Mouse (Mus musculus) stomach, embryonic 16.5 days (tissue): ENCODE measurements around the gene Olfr324. TPM values are rescaled to one million over a fixed set of nuclear protein-coding genes. Genes with fewer than 3 reads are reported as not detected.

Experiments
- ATAC-seq: fragments of 200-750 bp; cut with Nextera tagmentation; 2 replicates; pipeline ENCODE4 v1.8.0; 2017; ENCODE audit warnings: moderate number of reproducible peaks, moderate TSS enrichment; ENCODE audit not compliant: insufficient read depth, low FRiP score
- H3K27ac ChIP-seq: fragments of 300-500 bp; sonication (generic); 2 replicates; pipeline ENCODE4 v1.5.1; 2014; ENCODE audit warnings: low read length
- H3K27me3 ChIP-seq: fragments of 300-500 bp; sonication (generic); 2 replicates; pipeline ENCODE4 v1.6.1; 2014; ENCODE audit warnings: low read length, control low read depth, mixed read lengths; ENCODE audit not compliant: control insufficient read depth, insufficient read depth
- H3K36me3 ChIP-seq: fragments of 300-500 bp; sonication (generic); 2 replicates; pipeline ENCODE4 v1.6.1; 2014; ENCODE audit warnings: low read length; ENCODE audit not compliant: control insufficient read depth, insufficient read depth
- H3K4me1 ChIP-seq: fragments of 300-500 bp; sonication (generic); 2 replicates; pipeline ENCODE4 v1.6.1; 2014; ENCODE audit warnings: low read length, control low read depth, mixed read lengths; ENCODE audit not compliant: control insufficient read depth, insufficient read depth
- H3K4me2 ChIP-seq: fragments of 300-500 bp; sonication (generic); 2 replicates; pipeline ENCODE4 v1.6.1; 2014; ENCODE audit warnings: low read depth, low read length, mixed read lengths
- H3K4me3 ChIP-seq: fragments of 300-500 bp; sonication (generic); replicated peaks from 2 replicates; pipeline ENCODE4 v1.5.1; 2014; ENCODE audit warnings: mild to moderate bottlenecking, low read length
- H3K9ac ChIP-seq: fragments of 300-500 bp; sonication (generic); 2 replicates; pipeline ENCODE4 v1.6.1; 2014; ENCODE audit warnings: low read length
- H3K9me3 ChIP-seq: fragments of 300-500 bp; sonication (generic); replicated peaks from 2 replicates; pipeline ENCODE4 v1.6.1; 2016; ENCODE audit warnings: low read length, control low read depth; ENCODE audit not compliant: control insufficient read depth
- WGBS: fragments of 180-500 bp; shearing (Covaris S2); extraction: QIAGEN DNeasy Blood & Tissue Kit; methylation state at CpG from one replicate; pipeline ENCODE4 v1.1.7; 2014; 5-methylcytosine and 5-hydroxymethylcytosine counted together
- polyA plus RNA-seq: library from polyadenylated mRNA; unstranded; fragments of >200 nt; fragmentation: Nextera tagmentation; extraction: Ambion mirVana; gene quantifications from 2 replicates; pipeline ENCODE4 v1.2.1, GENCODE M21; 2015

Olfr324 gene
- polyA plus RNA-seq, result not detected in 2 replicates

DNA sequence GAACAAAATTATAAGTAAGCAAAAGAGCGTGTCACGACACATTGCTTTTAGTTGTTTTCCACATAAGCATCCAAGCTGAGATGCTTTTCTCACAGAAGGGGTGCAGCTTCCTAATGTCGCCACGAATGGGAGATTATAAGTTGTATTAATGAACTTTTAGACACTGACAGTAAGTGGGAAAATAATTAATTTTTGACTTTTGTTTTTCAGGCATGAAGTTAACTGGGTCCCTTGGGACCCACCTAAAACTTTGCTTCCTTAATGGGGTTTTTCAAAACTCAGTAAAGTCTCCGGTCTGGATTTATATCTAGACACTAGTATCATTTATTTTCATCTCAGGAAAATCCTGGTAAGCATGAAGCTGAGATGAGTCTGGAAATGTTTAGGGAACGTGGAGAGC is at the start of gene Olfr324:
TSS of gene Olfr324 (plus strand) at position 301 of the 400 bp plus-strand sequence.
- Histone ChIP-seq H3K9ac (no peak within 1 kb of the TSS), H3K4me1 (no peaks in the 10 kb centered on the region), H3K27ac (no peak within 1 kb of the TSS), H3K4me3 (no peak within 1 kb of the TSS), H3K4me2 (no peak within 1 kb of the TSS), H3K9me3 (no peaks in the 10 kb centered on the region), H3K27me3 (no peaks in the 10 kb centered on the region), H3K36me3 (no peaks in the 10 kb centered on the region)
- ATAC-seq, result no peak
- WGBS, result 76% methylated on average over 6 of the region's 6 CpGs

DNA sequence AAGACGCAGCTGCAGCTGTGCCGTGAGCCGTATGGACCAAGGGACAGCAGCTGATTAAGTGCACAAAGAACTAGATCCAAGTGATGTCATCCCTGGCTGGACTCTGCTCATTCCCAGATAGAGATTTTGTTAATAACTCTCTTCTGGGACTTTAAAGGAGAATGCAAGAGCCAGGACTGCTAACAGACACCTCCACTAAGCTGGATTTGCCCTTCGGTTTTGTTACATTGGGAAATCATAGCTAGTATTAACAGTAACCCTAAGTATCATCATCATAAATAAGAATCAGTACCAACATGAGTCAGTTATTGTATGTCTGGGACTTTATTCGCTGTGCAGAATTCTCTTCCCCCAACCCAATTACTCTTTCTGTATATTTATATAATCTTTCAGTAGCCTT is 48.6 kb upstream of the Olfr324 start, which contains the start of gene Olfr329-ps:
TSS of gene Olfr329-ps (minus strand) at position 101 of the 400 bp plus-strand sequence.
- WGBS, result 71% methylated on average over 5 of the region's 5 CpGs
- Histone ChIP-seq H3K9me3 (no peaks in the 10 kb centered on the region), H3K27ac (no peak within 1 kb of the TSS), H3K4me2 (no peak within 1 kb of the TSS), H3K4me3 (no peak within 1 kb of the TSS), H3K4me1 (no peaks in the 10 kb centered on the region), H3K9ac (no peak within 1 kb of the TSS), H3K36me3 (no peaks in the 10 kb centered on the region), H3K27me3 (no peaks in the 10 kb centered on the region)
- ATAC-seq, result no peak

DNA sequence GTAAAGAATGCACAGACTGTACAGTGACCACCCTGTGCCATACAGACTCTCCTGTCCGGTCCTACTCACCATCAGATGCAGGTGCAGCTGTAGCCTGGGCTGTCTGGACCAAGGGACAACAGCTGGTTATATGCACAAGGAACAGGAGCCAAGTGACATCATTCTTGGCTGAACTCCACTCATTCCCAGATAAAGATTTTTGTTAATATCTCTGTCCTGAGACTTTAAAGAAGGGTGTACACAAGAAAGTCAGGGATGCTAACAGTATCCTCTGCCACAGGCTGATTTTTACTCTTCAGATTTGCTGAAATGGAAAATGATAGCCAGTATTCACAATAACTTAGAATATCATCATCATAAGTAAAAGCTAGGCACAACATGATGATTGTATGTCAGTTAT is 39.4 kb upstream of the Olfr324 start, which contains the start of gene Olfr328:
TSS of gene Olfr328 (minus strand) at position 101 of the 400 bp plus-strand sequence.
- no peak within 1 kb of the TSS for H3K4me2 ChIP-seq
- H3K9me3 ChIP-seq, result no peaks in the 10 kb centered on the region
- no peaks in the 10 kb centered on the region for H3K27me3 ChIP-seq
- H3K36me3 ChIP-seq, result no peaks in the 10 kb centered on the region
- no peaks in the 10 kb centered on the region for H3K4me1 ChIP-seq
- ATAC-seq, result no peak
- WGBS, result 80% methylated on average over 1 of the region's 1 CpGs
- H3K27ac ChIP-seq, result no peak within 1 kb of the TSS
- H3K4me3 ChIP-seq, result no peak within 1 kb of the TSS
- no peak within 1 kb of the TSS for H3K9ac ChIP-seq

DNA sequence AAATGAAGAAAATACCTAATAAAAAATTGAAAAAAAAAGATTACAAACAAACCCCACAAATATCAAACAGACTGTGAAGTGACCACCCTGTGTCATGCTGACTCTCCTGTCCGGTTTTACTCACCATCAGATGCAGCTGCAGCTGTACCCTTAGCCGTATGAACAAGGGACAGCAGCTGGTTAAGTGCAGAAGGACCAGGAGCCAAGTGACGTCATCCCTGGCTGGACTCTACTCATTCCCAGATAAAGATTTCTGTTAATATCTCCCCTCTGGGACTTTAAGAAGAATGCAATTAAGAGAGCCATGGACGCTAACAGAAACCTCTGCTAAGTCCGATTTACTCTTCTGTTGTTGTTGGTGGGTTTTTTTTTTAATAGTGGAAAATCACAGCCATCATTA is 24.5 kb upstream of the Olfr324 start, which contains the start of gene Olfr224:
TSS of gene Olfr224 (minus strand) at position 149 of the 400 bp plus-strand sequence.
- H3K27ac ChIP-seq, result no peak within 1 kb of the TSS
- ATAC-seq, result no peak
- no peak within 1 kb of the TSS for H3K9ac ChIP-seq
- H3K36me3 ChIP-seq, result no peaks in the 10 kb centered on the region
- no peaks in the 10 kb centered on the region for H3K9me3 ChIP-seq
- H3K4me2 ChIP-seq, result no peak within 1 kb of the TSS
- WGBS, result 63% methylated on average over 5 of the region's 5 CpGs
- H3K4me1 ChIP-seq, result no peaks in the 10 kb centered on the region
- no peaks in the 10 kb centered on the region for H3K27me3 ChIP-seq
- no peak within 1 kb of the TSS for H3K4me3 ChIP-seq

DNA sequence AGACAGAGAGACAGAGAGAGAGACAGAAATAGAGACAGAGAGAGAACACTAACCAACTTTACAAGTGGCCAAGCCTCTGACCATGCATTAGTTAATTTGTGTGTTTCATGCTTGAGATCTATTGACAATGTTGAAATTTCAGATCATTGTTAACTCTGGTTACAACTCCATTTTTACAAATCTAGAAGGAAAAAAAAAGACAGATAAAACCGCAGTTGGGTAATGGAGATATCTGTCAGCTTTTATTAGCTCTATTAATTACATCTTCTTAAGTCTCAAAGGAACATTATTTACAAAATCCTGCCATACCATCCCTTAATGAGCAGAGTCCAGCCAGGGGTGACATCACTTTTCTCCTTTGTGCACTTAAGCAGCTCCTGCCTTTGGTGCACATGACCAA is 17.5 kb upstream of the Olfr324 start, which contains the start of gene Olfr325:
TSS of gene Olfr325 (plus strand) at position 301 of the 400 bp plus-strand sequence.
- WGBS, result 49% methylated on average over 1 of the region's 1 CpGs
- H3K36me3 ChIP-seq, result no peaks in the 10 kb centered on the region

DNA sequence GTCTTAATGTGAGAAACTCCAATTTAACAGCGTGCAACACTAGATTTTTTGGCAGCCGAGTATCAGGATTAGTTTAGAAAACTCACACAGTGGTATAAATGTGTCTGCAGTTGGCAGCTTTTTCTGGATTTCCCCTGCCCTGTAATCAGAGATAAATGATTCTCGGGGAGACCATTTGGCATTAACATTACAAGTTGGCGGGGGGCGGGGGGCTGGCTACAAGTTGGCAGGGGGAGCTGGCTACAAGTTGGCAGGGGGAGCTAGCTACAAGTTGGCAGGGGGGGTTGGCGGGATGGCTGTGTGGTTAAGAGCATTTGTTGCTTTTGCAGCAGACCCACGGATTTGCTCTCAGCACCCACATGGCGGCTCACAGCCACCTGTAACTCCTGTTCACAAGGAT is 16.3 kb upstream of the Olfr324 start:
- Histone ChIP-seq H3K36me3 (no peaks in the 10 kb centered on the region), H3K9ac (no peak overlapping the region), H3K4me3 (no peak overlapping the region), H3K27me3 (no peaks in the 10 kb centered on the region), H3K4me2 (no peak overlapping the region), H3K27ac (no peak overlapping the region), H3K4me1 (no peaks in the 10 kb centered on the region), H3K9me3 (no peaks in the 10 kb centered on the region)
- 65% methylated on average over 8 of the region's 8 CpGs for WGBS
- ATAC-seq, result no peak

More for the DNA sequence above, 17.5 kb upstream of the Olfr324 start, which contains the start of gene Olfr325:
- no peak within 1 kb of the TSS for H3K4me3 ChIP-seq
- H3K27ac ChIP-seq, result no peak within 1 kb of the TSS
- no peaks in the 10 kb centered on the region for H3K9me3 ChIP-seq
- no peaks in the 10 kb centered on the region for H3K27me3 ChIP-seq
- no peaks in the 10 kb centered on the region for H3K4me1 ChIP-seq
- no peak for ATAC-seq
- H3K9ac ChIP-seq, result no peak within 1 kb of the TSS
- H3K4me2 ChIP-seq, result no peak within 1 kb of the TSS

DNA sequence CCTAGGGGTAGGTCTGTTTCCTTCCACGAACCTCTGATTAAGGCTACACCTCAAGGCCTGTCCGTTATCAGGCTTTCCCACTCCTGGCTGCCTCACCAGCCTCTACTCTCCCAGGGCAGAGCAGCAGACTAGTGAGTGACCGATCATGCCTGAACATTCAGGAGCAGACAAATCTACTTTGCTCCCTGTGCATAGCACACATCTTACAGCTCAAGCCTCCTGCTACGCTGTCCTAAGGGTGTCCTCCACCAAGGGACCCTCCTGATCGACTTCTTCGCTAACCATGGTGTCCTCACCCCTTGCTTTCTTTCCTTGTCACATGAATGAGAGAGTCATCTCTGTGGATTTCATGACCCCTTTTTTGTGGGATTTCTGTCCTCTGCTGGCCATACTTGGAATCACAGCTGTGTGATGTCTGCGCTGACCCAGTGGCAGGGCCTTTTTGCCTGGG is 7.0 kb upstream of the Olfr324 start:
- Histone ChIP-seq H3K27me3 (no peaks in the 10 kb centered on the region), H3K4me1 (no peaks in the 10 kb centered on the region), H3K9me3 (no peaks in the 10 kb centered on the region), H3K9ac (no peak overlapping the region), H3K27ac (no peak overlapping the region), H3K36me3 (no peaks in the 10 kb centered on the region), H3K4me2 (no peak overlapping the region), H3K4me3 (no peak overlapping the region)
- no peak for ATAC-seq
- 67% methylated on average over 7 of the region's 7 CpGs for WGBS

DNA sequence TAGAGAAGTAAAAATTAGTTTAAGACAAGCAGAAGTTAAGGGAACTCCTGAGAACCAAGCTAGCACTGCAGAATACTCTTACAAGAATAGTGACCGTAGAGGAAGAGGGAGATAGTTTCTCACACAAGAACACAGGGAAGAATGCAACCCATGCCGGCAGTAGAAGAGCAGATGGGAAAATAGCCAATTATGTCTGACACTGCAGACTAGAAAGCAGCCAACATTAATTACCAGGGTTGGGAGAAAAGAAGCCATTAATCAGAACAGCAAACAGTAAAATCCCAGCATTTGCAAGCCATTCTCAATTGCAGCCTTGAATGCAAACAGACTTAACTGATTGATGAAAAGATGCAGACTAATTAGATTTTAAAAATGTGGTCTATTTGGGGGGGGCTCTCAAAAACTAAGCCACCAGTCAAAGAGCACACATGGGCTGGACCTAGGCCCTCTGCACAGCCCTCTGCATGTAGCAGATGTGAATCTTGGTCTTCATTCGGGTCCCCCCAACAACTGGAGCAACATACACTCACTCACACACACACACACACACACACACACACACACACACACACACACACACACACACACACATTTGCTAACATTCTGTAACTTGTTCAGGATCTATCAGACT is 6.2 kb upstream of the Olfr324 start:
- no peak for ATAC-seq
- no peak overlapping the region for H3K4me3 ChIP-seq
- no peaks in the 10 kb centered on the region for H3K27me3 ChIP-seq
- H3K27ac ChIP-seq, result no peak overlapping the region
- H3K4me2 ChIP-seq, result no peak overlapping the region
- no peaks in the 10 kb centered on the region for H3K36me3 ChIP-seq
- 45% methylated on average over 3 of the region's 3 CpGs for WGBS
- no peaks in the 10 kb centered on the region for H3K9me3 ChIP-seq
- H3K4me1 ChIP-seq, result no peaks in the 10 kb centered on the region
- no peak overlapping the region for H3K9ac ChIP-seq

DNA sequence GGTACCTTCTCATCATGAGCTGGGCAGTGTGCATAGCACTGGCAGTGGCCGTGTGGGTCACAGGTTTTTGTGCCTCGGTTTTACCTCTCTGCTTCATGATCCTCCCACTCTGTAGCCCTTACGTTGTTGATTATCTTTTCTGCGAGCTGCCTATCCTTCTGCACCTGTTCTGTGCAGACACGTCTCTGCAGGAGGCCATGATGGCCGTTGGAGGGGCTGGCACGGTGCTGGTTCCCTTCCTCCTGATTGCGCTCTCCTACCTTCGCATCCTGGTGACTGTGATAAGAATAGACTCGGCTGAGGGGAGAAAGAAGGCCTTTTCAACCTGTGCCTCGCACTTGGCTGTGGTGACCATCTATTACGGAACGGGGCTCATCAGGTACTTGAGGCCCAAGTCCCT is 2.9 kb downstream of the Olfr324 start:
- WGBS, result 79% methylated on average over 13 of the region's 13 CpGs
- Histone ChIP-seq H3K4me3 (no peak overlapping the region), H3K27me3 (no peaks in the 10 kb centered on the region), H3K4me2 (no peak overlapping the region), H3K9ac (no peak overlapping the region), H3K27ac (no peak overlapping the region), H3K4me1 (no peaks in the 10 kb centered on the region), H3K9me3 (no peaks in the 10 kb centered on the region), H3K36me3 (no peaks in the 10 kb centered on the region)
- ATAC-seq, result no peak
